Mouse (Mus musculus): ENCODE results near the gene Vmn2r94. TPM values are rescaled to one million over a fixed set of nuclear protein-coding genes. Genes with fewer than 3 reads are reported as not detected.

The Vmn2r94 gene
- total RNA-seq (2014; rRNA removed), result not detected in 2 replicates
- polyA plus RNA-seq (2012; rRNA removed), result not detected in 2 replicates

DNA sequence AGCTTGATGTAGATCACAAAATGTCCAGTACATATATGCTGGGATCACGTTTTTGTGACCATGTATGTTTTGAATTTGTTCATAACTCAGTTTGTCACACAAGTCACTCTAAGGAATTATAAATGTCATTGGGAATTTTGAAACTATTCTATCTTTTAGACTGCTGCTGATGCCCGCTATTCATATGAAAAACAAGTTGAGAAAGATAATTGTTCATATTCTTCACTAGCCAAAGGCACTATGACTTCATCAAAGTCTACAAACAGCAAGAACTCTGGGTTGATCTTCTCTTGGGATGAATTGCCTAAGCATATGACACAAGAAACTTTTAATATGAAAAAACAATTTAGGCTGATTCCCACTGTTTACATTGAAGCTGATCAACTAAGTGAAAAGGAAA is at the start of gene Vmn2r94:
TSS of gene Vmn2r94 (minus strand) at position 101 of the 400 bp plus-strand sequence.
- no peak within 1 kb of the TSS for H3K9ac ChIP-seq (ENCODE audit: low read depth, low read length)
- WGBS, result 53% methylated on average over 2 of the region's 2 CpGs
- DNase-seq (ENCODE audit: extremely low read depth, low read depth, low spot score), result no peak
- H3K4me3 ChIP-seq (ENCODE audit: insufficient read depth, low read depth, low read length), result no peak within 1 kb of the TSS
- no peak within 1 kb of the TSS for H3K27ac ChIP-seq (replicated peaks; ENCODE audit: insufficient read depth, low read depth, low read length)
- no peaks in the 10 kb centered on the region for H3K27me3 ChIP-seq (ENCODE audit: control insufficient read depth, insufficient read depth, low read length)
- H3K4me1 ChIP-seq (ENCODE audit: control insufficient read depth, insufficient read depth, low read length), result no peaks in the 10 kb centered on the region
- H3K79me2 ChIP-seq (ENCODE audit: control insufficient read depth, insufficient read depth, low read length), result no peaks in the 10 kb centered on the region
- TF ChIP-seq CTCF (IDR thresholded peaks at IDR 0.05; ENCODE audit: low read depth, low read length) (no peak), POLR2A (IDR thresholded peaks at IDR 0.05; ENCODE audit: extremely low read depth, insufficient read depth, low read length) (no peak)
- H3K36me3 ChIP-seq (ENCODE audit: control insufficient read depth, insufficient read depth, low read length), result no peaks in the 10 kb centered on the region

DNA sequence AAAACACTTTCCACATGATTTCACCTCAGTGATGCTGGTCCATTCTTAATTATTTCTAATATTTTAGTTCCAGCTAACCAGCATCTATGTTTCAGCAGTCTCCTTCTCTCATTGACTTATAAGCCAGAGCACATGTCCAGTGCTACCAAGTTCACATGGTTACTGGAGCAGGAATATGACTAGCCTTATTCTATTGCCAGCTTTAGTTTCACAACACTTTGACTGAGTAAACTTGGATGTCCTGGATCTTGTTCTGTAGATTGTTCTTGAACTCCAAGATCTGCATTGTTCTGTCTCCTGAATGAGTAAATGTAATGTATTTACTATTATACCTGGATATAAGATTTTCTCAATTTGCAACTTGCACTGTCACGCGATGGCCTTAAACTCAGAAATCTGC is 45.5 kb upstream of the Vmn2r94 start:
- Histone ChIP-seq H3K27ac (replicated peaks; ENCODE audit: insufficient read depth, low read depth, low read length) (no peak overlapping the region), H3K4me3 (ENCODE audit: insufficient read depth, low read depth, low read length) (no peak overlapping the region), H3K36me3 (ENCODE audit: control insufficient read depth, insufficient read depth, low read length) (no peaks in the 10 kb centered on the region), H3K9ac (ENCODE audit: low read depth, low read length) (no peak overlapping the region), H3K27me3 (ENCODE audit: control insufficient read depth, insufficient read depth, low read length) (no peaks in the 10 kb centered on the region), H3K4me1 (ENCODE audit: control insufficient read depth, insufficient read depth, low read length) (peaks cover 6% of the 10 kb centered on the region; the same call in 1 of the 2 replicates), H3K79me2 (ENCODE audit: control insufficient read depth, insufficient read depth, low read length) (no peaks in the 10 kb centered on the region)
- TF ChIP-seq POLR2A (IDR thresholded peaks at IDR 0.05; ENCODE audit: extremely low read depth, insufficient read depth, low read length) (no peak), CTCF (IDR thresholded peaks at IDR 0.05; ENCODE audit: low read depth, low read length) (no peak)
- DNase-seq (ENCODE audit: extremely low read depth, low read depth, low spot score), result peak; percentile 92
- WGBS, result 92% methylated on average over 2 of the region's 2 CpGs

DNA sequence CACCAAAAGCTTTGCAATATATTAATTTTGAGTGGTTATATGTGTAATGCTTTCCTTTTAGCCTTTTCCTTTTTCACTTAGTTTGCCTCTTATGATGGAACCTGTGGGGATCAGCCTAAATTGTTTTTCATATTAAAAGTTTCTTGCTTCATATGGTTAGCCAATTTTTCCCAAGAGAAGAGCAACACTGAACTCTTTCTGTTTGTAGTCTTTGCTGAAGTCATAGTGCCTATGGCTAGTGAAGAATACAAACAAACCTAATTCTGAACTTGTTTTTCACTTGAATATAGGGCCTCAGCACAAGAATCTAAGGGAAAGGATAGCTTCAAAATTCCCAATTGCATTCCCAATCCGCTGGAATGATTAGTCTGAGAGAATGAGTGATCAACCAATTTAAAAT is 20.2 kb upstream of the Vmn2r94 start, which contains the start of gene Vmn2r93:
TSS of gene Vmn2r93 (plus strand) at position 301 of the 400 bp plus-strand sequence.
- no peaks in the 10 kb centered on the region for H3K79me2 ChIP-seq (ENCODE audit: control insufficient read depth, insufficient read depth, low read length)
- H3K36me3 ChIP-seq (ENCODE audit: control insufficient read depth, insufficient read depth, low read length), result no peaks in the 10 kb centered on the region
- DNase-seq (ENCODE audit: extremely low read depth, low read depth, low spot score), result no peak
- no peaks in the 10 kb centered on the region for H3K4me1 ChIP-seq (ENCODE audit: control insufficient read depth, insufficient read depth, low read length)
- no peak within 1 kb of the TSS for H3K27ac ChIP-seq (replicated peaks; ENCODE audit: insufficient read depth, low read depth, low read length)
- TF ChIP-seq POLR2A (IDR thresholded peaks at IDR 0.05; ENCODE audit: extremely low read depth, insufficient read depth, low read length) (no peak), CTCF (IDR thresholded peaks at IDR 0.05; ENCODE audit: low read depth, low read length) (no peak)
- H3K9ac ChIP-seq (ENCODE audit: low read depth, low read length), result no peak within 1 kb of the TSS
- H3K27me3 ChIP-seq (ENCODE audit: control insufficient read depth, insufficient read depth, low read length), result no peaks in the 10 kb centered on the region
- H3K4me3 ChIP-seq (ENCODE audit: insufficient read depth, low read depth, low read length), result no peak within 1 kb of the TSS
- WGBS, result 36% methylated on average over 1 of the region's 1 CpGs

DNA sequence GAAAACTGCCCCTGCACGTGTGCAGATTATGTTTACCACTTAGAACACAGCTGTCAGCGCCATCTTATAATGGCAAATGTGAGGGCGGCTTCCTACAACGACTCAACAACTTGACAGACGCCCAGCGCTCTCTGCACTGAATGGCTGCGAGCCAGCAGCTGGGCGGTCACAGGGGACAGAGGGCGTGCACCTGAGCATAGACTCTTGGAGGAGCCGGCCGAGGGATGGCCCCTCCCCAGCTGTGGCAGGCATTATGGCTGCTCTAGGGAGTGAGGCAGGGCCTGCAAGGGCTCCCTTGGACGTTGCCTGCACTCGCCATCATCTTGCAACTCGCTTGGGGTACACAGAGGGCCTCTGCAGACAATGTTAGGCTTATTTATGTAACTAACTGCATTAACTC is 40.6 kb downstream of the Vmn2r94 start:
- DNase-seq (ENCODE audit: extremely low read depth, low read depth, low spot score), result no peak
- H3K4me1 ChIP-seq (ENCODE audit: control insufficient read depth, insufficient read depth, low read length), result no peaks in the 10 kb centered on the region
- no peak overlapping the region for H3K4me3 ChIP-seq (ENCODE audit: insufficient read depth, low read depth, low read length)
- 74% methylated on average over 14 of the region's 14 CpGs for WGBS
- H3K36me3 ChIP-seq (ENCODE audit: control insufficient read depth, insufficient read depth, low read length), result no peaks in the 10 kb centered on the region
- no peaks in the 10 kb centered on the region for H3K79me2 ChIP-seq (ENCODE audit: control insufficient read depth, insufficient read depth, low read length)
- no peaks in the 10 kb centered on the region for H3K27me3 ChIP-seq (ENCODE audit: control insufficient read depth, insufficient read depth, low read length)
- TF ChIP-seq CTCF (IDR thresholded peaks at IDR 0.05; ENCODE audit: low read depth, low read length) (no peak), POLR2A (IDR thresholded peaks at IDR 0.05; ENCODE audit: extremely low read depth, insufficient read depth, low read length) (no peak)
- H3K27ac ChIP-seq (replicated peaks; ENCODE audit: insufficient read depth, low read depth, low read length), result no peak overlapping the region
- no peak overlapping the region for H3K9ac ChIP-seq (ENCODE audit: low read depth, low read length)

DNA sequence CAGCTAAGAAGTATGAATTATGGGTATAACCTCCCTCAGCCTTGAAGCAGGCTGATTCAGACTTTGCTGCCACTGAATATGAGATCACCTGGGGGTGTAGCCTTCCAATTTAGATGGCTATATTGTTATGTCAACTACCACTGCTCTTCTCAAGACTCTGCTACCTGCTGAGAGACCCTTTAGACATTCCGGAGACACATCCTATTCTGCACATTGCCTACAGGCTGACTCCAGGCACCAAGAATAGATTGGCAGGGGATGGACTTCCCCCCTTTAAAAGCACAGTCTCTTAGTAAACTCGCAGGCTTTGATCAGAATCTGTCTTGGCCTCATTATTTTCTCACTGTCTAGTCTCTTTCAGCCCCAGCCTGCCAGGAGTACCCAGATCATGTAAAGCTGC is 45.6 kb downstream of the Vmn2r94 start:
- 60% methylated on average over 2 of the region's 2 CpGs for whole genome bisulfite sequencing
- no peak for DNase-seq (ENCODE audit: extremely low read depth, low read depth, low spot score)
- TF ChIP-seq POLR2A (IDR thresholded peaks at IDR 0.05; ENCODE audit: extremely low read depth, insufficient read depth, low read length) (no peak), CTCF (IDR thresholded peaks at IDR 0.05; ENCODE audit: low read depth, low read length) (no peak)
- Histone ChIP-seq H3K36me3 (ENCODE audit: control insufficient read depth, insufficient read depth, low read length) (no peaks in the 10 kb centered on the region), H3K4me3 (ENCODE audit: insufficient read depth, low read depth, low read length) (no peak overlapping the region), H3K27me3 (ENCODE audit: control insufficient read depth, insufficient read depth, low read length) (no peaks in the 10 kb centered on the region), H3K4me1 (ENCODE audit: control insufficient read depth, insufficient read depth, low read length) (no peaks in the 10 kb centered on the region), H3K27ac (replicated peaks; ENCODE audit: insufficient read depth, low read depth, low read length) (no peak overlapping the region), H3K9ac (ENCODE audit: low read depth, low read length) (no peak overlapping the region), H3K79me2 (ENCODE audit: control insufficient read depth, insufficient read depth, low read length) (no peaks in the 10 kb centered on the region)

DNA sequence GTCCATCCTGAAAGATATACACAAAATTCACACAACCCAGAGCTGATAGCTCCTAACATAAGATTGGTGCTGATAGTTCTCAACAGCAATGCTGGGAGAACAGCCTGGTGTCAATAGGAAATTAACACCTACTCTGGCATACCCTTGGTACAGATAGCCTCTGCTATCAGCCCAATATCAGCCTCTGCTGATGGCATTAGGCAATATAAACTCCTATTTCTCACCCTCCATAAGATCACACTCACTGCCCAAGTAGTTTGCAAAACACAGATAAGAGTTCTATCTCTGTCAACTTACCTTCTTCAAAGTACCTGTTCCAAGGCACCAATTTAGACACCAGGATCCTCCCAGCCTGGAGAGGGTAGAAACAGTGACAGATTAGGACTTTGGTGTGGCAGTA is 56.3 kb downstream of the Vmn2r94 start:
- no peak overlapping the region for H3K27ac ChIP-seq (replicated peaks; ENCODE audit: insufficient read depth, low read depth, low read length)
- no peaks in the 10 kb centered on the region for H3K27me3 ChIP-seq (ENCODE audit: control insufficient read depth, insufficient read depth, low read length)
- TF ChIP-seq CTCF (IDR thresholded peaks at IDR 0.05; ENCODE audit: low read depth, low read length) (no peak), POLR2A (IDR thresholded peaks at IDR 0.05; ENCODE audit: extremely low read depth, insufficient read depth, low read length) (no peak)
- no peaks in the 10 kb centered on the region for H3K4me1 ChIP-seq (ENCODE audit: control insufficient read depth, insufficient read depth, low read length)
- H3K79me2 ChIP-seq (ENCODE audit: control insufficient read depth, insufficient read depth, low read length), result no peaks in the 10 kb centered on the region
- DNase-seq (ENCODE audit: extremely low read depth, low read depth, low spot score), result no peak
- no peak overlapping the region for H3K9ac ChIP-seq (ENCODE audit: low read depth, low read length)
- H3K4me3 ChIP-seq (ENCODE audit: insufficient read depth, low read depth, low read length), result no peak overlapping the region
- H3K36me3 ChIP-seq (ENCODE audit: control insufficient read depth, insufficient read depth, low read length), result no peaks in the 10 kb centered on the region

Other genes starting within 250 kb of the Vmn2r94 start
- not detected in 2 replicates for gene Vmn2r124, start 228.3 kb downstream of the Vmn2r94 start, total RNA-seq (2014; rRNA removed)
- gene Vmn2r124, start 228.3 kb downstream of the Vmn2r94 start, polyA plus RNA-seq (2012; rRNA removed), result not detected in 2 replicates
- not detected in 2 replicates for gene Vmn2r91, start 192.7 kb downstream of the Vmn2r94 start, total RNA-seq (2014; rRNA removed)
- not detected in 2 replicates for gene Vmn2r91, start 192.7 kb downstream of the Vmn2r94 start, polyA plus RNA-seq (2012; rRNA removed)
- gene Vmn2r92, start 125.9 kb downstream of the Vmn2r94 start, total RNA-seq (2014; rRNA removed), result not detected in 2 replicates
- gene Vmn2r92, start 125.9 kb downstream of the Vmn2r94 start, polyA plus RNA-seq (2012; rRNA removed), result not detected in 2 replicates
- gene Vmn2r93, start 20.3 kb upstream of the Vmn2r94 start, total RNA-seq (2014; rRNA removed), result not detected in 2 replicates
- not detected in 2 replicates for gene Vmn2r93, start 20.3 kb upstream of the Vmn2r94 start, polyA plus RNA-seq (2012; rRNA removed)
- not detected in 2 replicates for gene Vmn2r95, start 146.3 kb upstream of the Vmn2r94 start, total RNA-seq (2014; rRNA removed)
- gene Vmn2r95, start 146.3 kb upstream of the Vmn2r94 start, polyA plus RNA-seq (2012; rRNA removed), result not detected in 2 replicates

Data from liver, adult 2 months (tissue).